Mouse (Mus musculus) liver, embryonic 14.5 days (tissue): ENCODE results near the gene Daam2.

Experiments
- CTCF ChIP-seq: IDR thresholded peaks from 2 replicates; pipeline ENCODE4 v1.5.1; 2016; ENCODE audit warnings: antibody characterized with exemption, low read depth, control low read depth
- EP300 ChIP-seq: IDR thresholded peaks from 2 replicates; pipeline ENCODE4 v1.6.1; 2016; ENCODE audit warnings: antibody characterized with exemption, low read depth

GRCm38 (mm10) chr17:49422286-49423066 lies 141.7 kb downstream of the Daam2 start:
- no peak for TF ChIP-seq EP300
- no peak for TF ChIP-seq CTCF
